Mouse (Mus musculus) neural tube, embryonic 13.5 days (tissue): ENCODE results near the gene Sh3pxd2a. TPM values are rescaled to one million over a fixed set of nuclear protein-coding genes. Genes with fewer than 3 reads are reported as not detected.

Experiments
- ATAC-seq: fragments of 200-750 bp; cut with Nextera tagmentation; 2 replicates; pipeline ENCODE4 v1.8.0; 2017; ENCODE audit warnings: low read depth, mild to moderate bottlenecking, moderate TSS enrichment, moderate library complexity
- H3K27ac ChIP-seq: fragments of 300-500 bp; sonication (generic); replicated peaks from 2 replicates; pipeline ENCODE4 v1.5.1; 2015; ENCODE audit warnings: moderate library complexity, mild to moderate bottlenecking, inconsistent platforms
- H3K27me3 ChIP-seq: fragments of 300-500 bp; sonication (generic); 2 replicates; pipeline ENCODE4 v1.6.1; 2015; ENCODE audit warnings: mild to moderate bottlenecking, inconsistent platforms
- H3K36me3 ChIP-seq: fragments of 300-500 bp; sonication (generic); 2 replicates; pipeline ENCODE4 v1.6.1; 2015; ENCODE audit warnings: mild to moderate bottlenecking, inconsistent platforms
- H3K4me1 ChIP-seq: fragments of 300-500 bp; sonication (generic); replicated peaks from 2 replicates; pipeline ENCODE4 v1.6.1; 2015; ENCODE audit warnings: inconsistent platforms
- H3K4me2 ChIP-seq: fragments of 300-500 bp; sonication (generic); 2 replicates; pipeline ENCODE4 v1.6.1; 2015; ENCODE audit warnings: inconsistent platforms, mild to moderate bottlenecking, moderate library complexity
- H3K4me3 ChIP-seq: fragments of 300-500 bp; sonication (generic); 2 replicates; pipeline ENCODE4 v1.5.1; 2015; ENCODE audit warnings: mild to moderate bottlenecking, inconsistent platforms
- H3K9ac ChIP-seq: fragments of 300-500 bp; sonication (generic); 2 replicates; pipeline ENCODE4 v1.6.1; 2015; ENCODE audit warnings: moderate library complexity, mild to moderate bottlenecking, inconsistent platforms
- H3K9me3 ChIP-seq: fragments of 300-500 bp; sonication (generic); 2 replicates; pipeline ENCODE4 v1.6.1; 2016; ENCODE audit warnings: inconsistent platforms
- WGBS: fragments of 180-500 bp; shearing (Covaris S2); methylation state at CpG from one replicate; pipeline ENCODE4 v1.1.7; 2015; 5-methylcytosine and 5-hydroxymethylcytosine counted together
- polyA plus RNA-seq: library from polyadenylated mRNA; unstranded; fragments of >200 nt; fragmentation: Nextera tagmentation; extraction: Ambion mirVana; gene quantifications from 2 replicates; pipeline ENCODE4 v1.2.1, GENCODE M21; 2015

Sh3pxd2a gene
- polyA plus RNA-seq, 1 experiment from 2014 or later: 3.2 TPM

DNA sequence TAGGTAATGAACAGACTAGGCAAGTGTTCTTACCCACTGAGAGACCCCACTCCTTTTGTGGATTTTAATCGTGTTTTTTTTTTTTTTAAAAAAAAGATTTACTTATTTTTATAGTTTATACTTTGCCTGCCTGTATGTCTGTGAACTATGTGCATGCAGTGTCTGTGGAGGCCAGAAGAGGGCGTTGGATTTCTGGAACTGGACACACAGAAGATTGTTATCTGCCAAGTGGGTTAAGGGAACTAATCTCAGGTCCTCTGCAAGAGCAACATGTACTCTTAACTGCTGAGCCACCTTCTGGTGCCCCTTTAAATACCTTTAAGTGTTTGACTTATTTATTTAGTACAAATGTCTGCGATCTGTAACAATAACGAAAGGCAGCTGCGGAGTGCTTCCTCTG, 92.2 kb downstream of the Sh3pxd2a start:
- Histone ChIP-seq H3K4me3 (no peak overlapping the region), H3K36me3 (no peaks in the 10 kb centered on the region), H3K9ac (no peak overlapping the region), H3K9me3 (no peaks in the 10 kb centered on the region), H3K27ac (no peak overlapping the region), H3K27me3 (no peaks in the 10 kb centered on the region), H3K4me2 (no peak overlapping the region), H3K4me1 (peaks cover 18% of the 10 kb centered on the region)
- ATAC-seq: no peak
- 66% methylated on average over 5 of the region's 5 CpGs for WGBS

DNA sequence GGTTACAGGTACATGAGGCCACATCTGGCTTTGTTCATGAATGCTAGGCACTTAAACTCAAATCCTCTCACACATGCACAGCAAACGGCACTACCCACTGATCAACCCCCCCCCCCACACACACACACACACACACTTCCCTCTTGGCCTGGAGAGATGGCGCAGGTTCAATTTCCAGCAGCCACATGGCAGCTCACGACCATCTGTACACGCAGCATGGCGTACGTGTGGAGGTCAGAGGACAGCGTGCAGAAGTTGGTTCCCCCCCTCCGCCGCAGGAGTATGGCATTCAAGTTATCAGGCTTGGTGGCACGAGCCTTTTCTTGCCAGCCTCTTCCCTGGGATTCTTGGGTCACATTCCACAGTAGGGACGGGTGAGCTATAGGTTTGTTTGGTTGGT, 92.7 kb downstream of the Sh3pxd2a start:
- Histone ChIP-seq H3K4me1 (peaks cover 18% of the 10 kb centered on the region), H3K4me2 (no peak overlapping the region), H3K27me3 (no peaks in the 10 kb centered on the region), H3K9ac (no peak overlapping the region), H3K9me3 (no peaks in the 10 kb centered on the region), H3K36me3 (no peaks in the 10 kb centered on the region), H3K4me3 (no peak overlapping the region), H3K27ac (no peak overlapping the region)
- no peak for ATAC-seq
- WGBS: 88% methylated on average over 11 of the region's 11 CpGs

DNA sequence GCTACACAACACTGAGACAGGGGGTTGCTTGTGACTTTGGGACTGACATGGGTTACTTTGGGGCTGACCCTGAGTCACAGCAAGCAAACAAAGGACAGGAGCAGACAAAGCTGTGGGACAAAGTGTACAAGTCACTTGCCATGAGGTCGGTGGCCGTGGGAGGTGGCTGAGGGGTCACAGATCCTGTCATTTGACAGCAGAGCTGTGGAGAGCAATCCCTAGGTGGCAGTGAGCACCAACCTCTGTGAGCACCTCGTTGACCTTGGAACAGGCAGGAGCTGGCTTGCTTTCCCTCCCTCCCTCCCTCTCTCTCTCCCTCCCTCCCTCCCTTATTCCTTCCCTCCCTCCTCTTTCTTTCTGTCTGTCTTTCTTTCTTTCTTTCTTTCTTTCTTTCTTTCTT, 95.2 kb downstream of the Sh3pxd2a start:
- Histone ChIP-seq H3K27ac (peak overlapping the region; percentile 54; the same call in 1 of the 2 replicates), H3K4me2 (no peak overlapping the region), H3K4me3 (no peak overlapping the region), H3K4me1 (peaks cover 18% of the 10 kb centered on the region), H3K9ac (no peak overlapping the region), H3K9me3 (no peaks in the 10 kb centered on the region), H3K27me3 (no peaks in the 10 kb centered on the region), H3K36me3 (no peaks in the 10 kb centered on the region)
- 35% methylated on average over 3 of the region's 3 CpGs for WGBS
- no peak for ATAC-seq

DNA sequence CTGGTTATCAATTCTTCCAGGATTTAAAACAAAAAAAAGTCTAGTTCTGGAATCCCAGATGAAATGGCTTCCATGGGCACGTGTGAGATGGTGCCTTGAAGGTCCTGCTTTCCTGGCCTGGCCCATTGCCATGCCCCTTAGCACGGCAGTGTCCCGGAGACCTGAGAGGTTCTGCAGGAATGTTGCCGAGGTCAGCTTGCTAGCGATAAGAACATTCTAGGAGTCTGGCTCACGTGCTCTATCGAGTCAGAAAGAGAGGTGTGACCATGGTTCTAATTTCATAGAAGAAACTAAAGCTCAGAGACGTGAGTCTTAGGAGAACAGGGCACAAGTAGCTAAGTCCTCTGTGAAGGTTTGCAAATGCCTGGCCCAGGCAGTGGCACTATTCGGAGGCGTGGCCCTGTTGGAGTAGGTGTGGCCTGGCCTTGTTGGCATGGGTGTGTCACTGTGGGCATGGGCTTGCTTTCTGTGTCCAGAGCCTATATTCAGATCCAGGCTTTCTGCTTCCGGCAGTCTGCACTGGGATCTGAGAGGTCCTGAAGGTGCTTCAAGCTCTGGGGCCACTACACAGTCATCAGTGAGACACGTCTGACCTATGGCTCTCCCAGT, 96.8 kb downstream of the Sh3pxd2a start:
- 85% methylated on average over 12 of the region's 12 CpGs for WGBS
- H3K27ac ChIP-seq: no peak overlapping the region
- H3K27me3 ChIP-seq: no peaks in the 10 kb centered on the region
- no peaks in the 10 kb centered on the region for H3K9me3 ChIP-seq
- no peaks in the 10 kb centered on the region for H3K36me3 ChIP-seq
- no peak for ATAC-seq
- H3K4me2 ChIP-seq: no peak overlapping the region
- H3K9ac ChIP-seq: no peak overlapping the region
- H3K4me3 ChIP-seq: no peak overlapping the region
- H3K4me1 ChIP-seq: peaks cover 29% of the 10 kb centered on the region

DNA sequence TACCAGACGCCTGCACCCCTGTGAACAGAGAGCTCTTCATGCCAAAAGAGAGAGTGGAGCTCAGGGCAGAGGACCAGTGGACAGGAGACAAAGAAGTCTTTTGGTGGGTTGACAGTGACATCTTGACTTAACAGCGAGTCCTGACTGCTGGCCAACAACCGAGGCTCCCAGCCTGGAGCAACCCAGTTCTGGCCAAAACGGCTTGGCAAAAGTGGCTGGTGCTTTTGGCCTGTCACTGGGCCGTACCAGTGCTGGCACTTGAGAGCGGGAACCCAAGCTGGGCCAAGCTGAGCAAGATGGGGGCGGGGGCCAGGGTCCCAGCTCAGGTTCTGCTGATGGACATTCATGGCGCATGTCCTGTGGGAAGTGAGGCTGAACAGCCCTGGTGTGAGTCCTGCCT, 97.6 kb downstream of the Sh3pxd2a start:
- Histone ChIP-seq H3K27ac (no peak overlapping the region), H3K27me3 (no peaks in the 10 kb centered on the region), H3K4me3 (no peak overlapping the region), H3K9ac (no peak overlapping the region), H3K4me1 (peaks cover 29% of the 10 kb centered on the region), H3K36me3 (no peaks in the 10 kb centered on the region), H3K4me2 (no peak overlapping the region), H3K9me3 (no peaks in the 10 kb centered on the region)
- no peak for ATAC-seq
- 88% methylated on average over 8 of the region's 8 CpGs for WGBS

DNA sequence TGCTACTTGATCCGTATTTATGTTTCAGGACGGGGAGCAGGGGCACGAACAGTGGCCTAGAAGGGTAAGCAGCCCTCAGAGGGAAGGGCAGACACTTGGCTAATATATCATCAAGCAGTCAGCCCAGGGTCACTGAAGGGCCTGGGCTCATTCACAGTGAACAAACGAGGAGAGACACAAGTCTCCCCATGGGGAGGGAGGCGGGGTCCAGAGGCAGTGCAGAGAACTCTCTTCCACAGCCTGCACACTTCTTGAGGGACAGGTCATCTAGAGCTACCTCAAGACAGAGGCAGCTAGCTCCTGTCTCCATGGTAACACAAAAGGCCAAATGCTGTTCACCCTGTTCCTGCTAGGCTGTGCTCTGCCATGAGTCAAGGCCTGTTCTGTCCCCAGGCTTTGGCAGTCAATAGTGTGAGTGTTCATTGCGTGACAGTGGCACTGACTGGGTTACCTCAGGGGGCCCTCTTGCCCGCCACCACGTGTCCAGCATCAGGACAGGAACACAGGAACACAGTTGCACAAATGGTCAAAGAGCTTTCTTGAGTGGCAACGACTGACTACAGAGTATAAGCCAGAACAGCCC, 101.0 kb downstream of the Sh3pxd2a start:
- WGBS: 30% methylated on average over 9 of the region's 9 CpGs
- no peak overlapping the region for H3K4me3 ChIP-seq
- no peak overlapping the region for H3K4me2 ChIP-seq
- no peak overlapping the region for H3K9ac ChIP-seq
- no peaks in the 10 kb centered on the region for H3K9me3 ChIP-seq
- H3K36me3 ChIP-seq: no peaks in the 10 kb centered on the region
- no peaks in the 10 kb centered on the region for H3K27me3 ChIP-seq
- no peak for ATAC-seq
- no peak overlapping the region for H3K27ac ChIP-seq
- H3K4me1 ChIP-seq: peaks cover 23% of the 10 kb centered on the region

DNA sequence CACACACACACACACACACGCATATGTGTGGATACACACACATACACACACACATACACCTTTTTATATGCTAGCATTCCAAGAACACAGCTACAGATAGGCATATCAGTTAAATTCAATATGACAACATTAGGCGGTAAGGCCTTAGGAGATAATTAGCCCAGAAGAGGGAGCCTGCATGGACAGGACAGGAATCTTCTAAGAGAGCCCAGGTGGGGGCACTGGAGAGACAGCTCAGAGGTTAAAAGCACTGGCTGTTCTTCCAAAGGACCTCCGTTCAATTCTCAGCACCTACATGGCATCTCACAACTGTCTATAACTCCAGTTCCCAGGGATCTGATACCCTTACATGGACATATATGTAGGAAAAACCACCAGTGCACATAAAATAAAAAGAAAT, 103.3 kb downstream of the Sh3pxd2a start:
- no peaks in the 10 kb centered on the region for H3K9me3 ChIP-seq
- WGBS: 91% methylated on average over 3 of the region's 3 CpGs
- H3K4me1 ChIP-seq: peaks cover 15% of the 10 kb centered on the region
- H3K27me3 ChIP-seq: no peaks in the 10 kb centered on the region
- no peak overlapping the region for H3K27ac ChIP-seq
- H3K9ac ChIP-seq: no peak overlapping the region
- ATAC-seq: no peak
- no peaks in the 10 kb centered on the region for H3K36me3 ChIP-seq
- H3K4me2 ChIP-seq: no peak overlapping the region
- no peak overlapping the region for H3K4me3 ChIP-seq

DNA sequence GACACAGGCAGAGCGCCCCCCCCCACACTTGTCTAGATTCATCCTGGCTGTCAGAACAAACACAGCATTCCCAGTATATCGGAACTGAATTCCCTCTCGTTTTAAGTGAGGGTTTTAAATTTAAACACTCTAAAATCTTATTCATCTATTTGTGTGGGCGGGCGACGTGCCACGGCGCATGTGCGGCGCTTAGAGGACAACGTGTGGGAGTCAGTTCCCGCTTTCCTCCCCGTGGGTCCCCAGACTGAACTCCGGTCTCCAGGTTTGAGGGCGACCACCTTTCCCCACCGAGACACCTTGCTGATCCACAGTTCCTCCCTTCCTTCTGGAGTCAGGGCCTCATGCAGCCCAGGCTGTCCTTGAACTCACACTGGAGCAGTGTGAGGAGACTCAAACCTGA, 104.2 kb downstream of the Sh3pxd2a start:
- H3K27me3 ChIP-seq: no peaks in the 10 kb centered on the region
- H3K9me3 ChIP-seq: no peaks in the 10 kb centered on the region
- no peak overlapping the region for H3K9ac ChIP-seq
- ATAC-seq: no peak
- H3K4me2 ChIP-seq: no peak overlapping the region
- WGBS: 90% methylated on average over 16 of the region's 16 CpGs
- H3K27ac ChIP-seq: peak overlapping the region; percentile 14; the same call in 1 of the 2 replicates
- no peak overlapping the region for H3K4me3 ChIP-seq
- peaks cover 19% of the 10 kb centered on the region for H3K4me1 ChIP-seq
- no peaks in the 10 kb centered on the region for H3K36me3 ChIP-seq

DNA sequence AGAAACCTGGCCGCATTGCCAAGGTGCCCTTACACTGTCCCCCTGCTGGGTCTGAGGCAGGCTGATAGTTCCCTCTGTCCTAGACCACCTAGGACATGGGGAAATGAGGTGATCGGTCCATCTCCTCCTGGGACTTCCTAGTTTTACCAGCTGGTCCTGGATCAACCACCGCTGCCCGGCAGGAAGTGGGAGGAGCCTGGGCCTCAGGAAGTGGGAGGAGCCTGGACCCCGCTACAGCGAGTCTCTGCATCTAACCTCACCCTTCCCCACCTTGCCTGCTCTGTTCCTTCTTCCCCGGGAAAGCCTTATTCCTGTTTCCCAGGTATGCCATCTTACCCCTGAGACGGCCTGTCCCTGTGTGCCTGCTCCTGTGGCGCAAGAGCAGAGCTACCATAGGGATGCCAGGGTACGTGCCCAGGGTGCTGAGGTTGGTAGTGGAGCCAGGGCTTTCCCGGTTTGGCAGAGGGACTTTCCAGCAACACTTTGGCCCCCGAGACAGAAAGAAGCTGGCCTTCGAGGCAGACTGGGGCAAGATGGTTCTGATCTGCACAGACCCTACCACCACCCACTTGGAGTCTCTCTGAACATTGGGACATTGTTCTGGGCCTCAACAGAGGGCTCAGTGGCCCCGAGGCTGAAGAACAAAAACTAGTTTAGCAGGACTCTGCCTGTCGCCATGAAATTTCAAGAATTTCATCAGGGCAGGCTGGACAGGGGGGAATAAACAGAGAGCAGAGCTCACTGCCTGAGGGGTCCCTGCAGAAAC, 104.9 kb downstream of the Sh3pxd2a start:
- Histone ChIP-seq H3K27me3 (no peaks in the 10 kb centered on the region), H3K4me3 (no peak overlapping the region), H3K4me2 (peak overlapping the region; percentile 21; the same call in 1 of the 2 replicates), H3K4me1 (peaks cover 26% of the 10 kb centered on the region), H3K27ac (0 out of 2 replicates have a peak overlapping the region, but pooled peaks have one; percentile 61), H3K9ac (peak overlapping the region; percentile 38; the same call in 1 of the 2 replicates), H3K9me3 (no peaks in the 10 kb centered on the region), H3K36me3 (no peaks in the 10 kb centered on the region)
- no peak for ATAC-seq
- WGBS: 59% methylated on average over 15 of the region's 15 CpGs

DNA sequence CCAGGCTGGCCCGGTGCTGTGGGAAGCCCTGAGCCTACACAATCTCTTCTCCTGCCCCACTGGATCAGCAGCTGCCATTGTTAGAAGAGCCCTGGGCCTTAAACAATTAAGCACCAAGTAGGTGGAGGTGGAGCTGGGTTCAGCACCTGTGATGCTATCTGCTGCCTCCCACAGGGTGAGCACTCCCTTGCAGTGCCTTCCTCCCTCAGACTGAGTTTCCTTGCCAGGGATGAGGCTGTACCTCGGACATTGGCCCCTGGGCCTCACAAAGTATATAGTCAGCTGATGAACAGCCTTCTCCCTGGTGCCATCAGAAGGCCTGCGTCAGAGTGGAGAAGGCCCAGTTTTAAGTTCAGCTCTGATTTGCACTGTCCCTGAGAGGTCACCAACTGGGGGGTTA, 106.9 kb downstream of the Sh3pxd2a start:
- H3K9ac ChIP-seq: no peak overlapping the region
- no peaks in the 10 kb centered on the region for H3K9me3 ChIP-seq
- WGBS: 83% methylated on average over 3 of the region's 3 CpGs
- no peak overlapping the region for H3K4me2 ChIP-seq
- peaks cover 18% of the 10 kb centered on the region; the same call in 1 of the 2 replicates for H3K4me1 ChIP-seq
- H3K27ac ChIP-seq: no peak overlapping the region
- H3K4me3 ChIP-seq: no peak overlapping the region
- ATAC-seq: no peak
- no peaks in the 10 kb centered on the region for H3K36me3 ChIP-seq
- no peaks in the 10 kb centered on the region for H3K27me3 ChIP-seq

DNA sequence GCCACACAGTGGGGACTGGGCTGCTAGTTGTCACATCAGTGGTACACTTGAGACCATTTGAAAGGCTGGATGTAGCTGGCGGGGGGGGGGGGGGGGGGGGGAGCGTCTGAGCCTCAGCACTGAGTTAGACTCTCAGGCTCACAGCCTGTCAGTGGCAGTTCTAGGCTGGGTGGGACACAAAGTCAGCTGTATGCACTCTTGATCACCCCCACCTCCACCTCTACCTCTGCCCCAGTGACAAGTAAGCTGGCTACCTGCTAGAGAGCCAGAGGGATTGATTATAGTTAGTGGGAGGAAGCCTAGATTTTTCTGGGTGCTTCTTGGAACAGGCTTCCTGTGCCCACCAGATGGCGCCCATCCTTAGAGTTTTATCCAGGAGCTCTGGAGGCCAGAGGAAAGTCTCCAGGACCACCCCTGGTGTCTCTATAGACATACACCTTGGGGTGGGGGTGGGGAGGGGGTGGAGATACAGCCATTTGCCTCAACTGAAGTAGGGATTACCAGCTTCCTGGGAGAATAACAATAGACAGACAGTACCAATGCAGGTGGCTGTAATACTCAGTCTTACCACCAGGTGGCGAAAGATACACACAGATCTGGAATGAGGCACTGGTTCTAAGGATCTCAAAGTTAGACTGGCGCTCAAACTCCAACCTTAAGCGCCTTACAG, 107.9 kb downstream of the Sh3pxd2a start:
- H3K36me3 ChIP-seq: no peaks in the 10 kb centered on the region
- H3K4me1 ChIP-seq: peaks cover 18% of the 10 kb centered on the region; the same call in 1 of the 2 replicates
- no peaks in the 10 kb centered on the region for H3K27me3 ChIP-seq
- no peak overlapping the region for H3K4me3 ChIP-seq
- ATAC-seq: peak; percentile 66
- WGBS: 22% methylated on average over 6 of the region's 6 CpGs
- H3K9ac ChIP-seq: no peak overlapping the region
- no peaks in the 10 kb centered on the region for H3K9me3 ChIP-seq
- no peak overlapping the region for H3K4me2 ChIP-seq
- H3K27ac ChIP-seq: no peak overlapping the region

DNA sequence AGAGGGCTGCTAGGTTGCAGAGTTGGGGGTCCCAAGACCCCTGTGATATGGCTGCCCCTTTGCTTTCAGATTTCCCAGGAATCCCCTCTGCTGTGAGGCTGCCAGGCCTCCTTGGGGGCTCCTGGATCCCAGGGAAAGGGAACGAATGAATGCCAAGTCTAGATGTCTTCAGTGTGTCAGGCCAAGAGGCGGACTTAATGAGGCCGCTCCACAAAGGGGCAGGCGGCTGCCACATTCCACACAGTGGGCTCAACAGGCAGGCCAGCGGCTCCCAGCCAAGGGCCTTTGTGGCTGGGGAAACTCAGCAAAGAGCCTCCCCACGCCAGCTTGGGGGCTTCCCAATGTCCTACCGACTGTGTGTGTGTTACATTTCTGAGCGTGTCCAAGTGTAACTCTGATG, 109.7 kb downstream of the Sh3pxd2a start:
- Histone ChIP-seq H3K27me3 (no peaks in the 10 kb centered on the region), H3K4me3 (no peak overlapping the region), H3K27ac (no peak overlapping the region), H3K9ac (no peak overlapping the region), H3K9me3 (no peaks in the 10 kb centered on the region), H3K4me2 (no peak overlapping the region), H3K4me1 (peaks cover 18% of the 10 kb centered on the region; the same call in 1 of the 2 replicates), H3K36me3 (no peaks in the 10 kb centered on the region)
- peak; percentile 62 for ATAC-seq
- 47% methylated on average over 8 of the region's 8 CpGs for WGBS
